Mouse (Mus musculus) heart, adult 9 months (tissue): ENCODE data around the gene Srsy.
"Not testable (repeated sequence)": the region's sequence is repeated elsewhere in the genome, so short reads cannot be mapped to it uniquely, and the experiment has no call there.

Source experiments
- DNase-seq, 2 experiments: peaks; one replicate each; pipeline ENCODE4 v3.0.0; 2022; ENCODE audit warnings: low spot score in 2 of 2

The Srsy gene

DNA sequence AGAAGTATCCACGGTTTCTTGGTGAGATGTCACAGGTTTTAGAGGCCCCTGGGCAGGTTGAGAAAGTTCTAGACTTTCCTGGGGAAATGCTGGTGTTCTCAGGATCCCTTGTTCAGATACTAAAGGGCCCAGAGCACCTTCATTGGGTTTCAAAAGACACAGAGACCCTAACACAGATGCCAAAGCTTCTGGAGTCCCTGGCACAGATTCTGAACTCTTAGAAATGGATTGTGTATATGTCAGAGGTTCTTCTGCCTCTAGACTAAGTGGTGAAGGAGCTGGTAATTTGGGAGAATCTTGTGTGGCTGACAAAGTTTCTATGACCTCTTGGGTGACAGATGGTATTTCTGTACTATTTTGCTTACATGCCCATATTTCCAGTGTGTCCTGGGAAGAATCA is at the start of gene Srsy:
Gene Srsy, minus strand, starts transcription at position 101 of the 400 bp plus-strand sequence.
- DNase-seq, result not testable (repeated sequence)
